Mouse (Mus musculus) cerebellum, adult 2 months (tissue): ENCODE measurements around the gene Zfp316.

ENCODE experiments used
- CTCF ChIP-seq: fragments of 200-500 bp; IDR thresholded peaks from 2 replicates; pipeline ENCODE4 v1.5.1; 2011; ENCODE audit warnings: low read depth, mild to moderate bottlenecking, control low read depth, low read length, moderate library complexity, borderline replicate concordance; ENCODE audit not compliant: insufficient read depth
- POLR2A ChIP-seq: fragments of 200-500 bp; IDR thresholded peaks from 2 replicates; pipeline ENCODE4 v1.6.1; 2011; ENCODE audit warnings: low read length, control low read depth, borderline replicate concordance; ENCODE audit not compliant: insufficient read depth

GRCm38 (mm10) chr5:143235028-143235693 is 34.7 kb downstream of the Zfp316 start, which contains the start of gene Zfp12:
- TF ChIP-seq POLR2A: peak; percentile 82
- peak; percentile 54; the same call in 1 of the 2 replicates for TF ChIP-seq CTCF
